Mouse (Mus musculus): ENCODE results near the gene Dlg5.

- TF ChIP-seq GATA1 (IDR thresholded peaks at IDR 0.05; ENCODE audit: borderline replicate concordance, low read length) (no peak), FLI1 (IDR thresholded peaks at IDR 0.05; ENCODE audit: low read length) (no peak)
These were observed at the start of gene Dlg5 for GRCm38 (mm10) chr14:24245177-24246081.
